Mouse (Mus musculus) ES-CJ7 (cell line): ENCODE data around the gene Ttc39d.

Source experiments
- DNase-seq: peaks from one replicate; pipeline ENCODE4 v3.0.0; 2011; ENCODE audit warnings: low read depth, low spot score

Ttc39d gene

GRCm38 (mm10) chr17:80267065-80267464 is 59.8 kb downstream of the Ttc39d start:
- no peak for DNase-seq
